Mouse (Mus musculus): ENCODE measurements around the gene Jak2. TPM values are rescaled to one million over a fixed set of nuclear protein-coding genes. Genes with fewer than 3 reads are reported as not detected.

The Jak2 gene
- total and polyA plus RNA-seq, 3 experiments, result 26.4 to 78.6 (median 30.2) TPM

DNA sequence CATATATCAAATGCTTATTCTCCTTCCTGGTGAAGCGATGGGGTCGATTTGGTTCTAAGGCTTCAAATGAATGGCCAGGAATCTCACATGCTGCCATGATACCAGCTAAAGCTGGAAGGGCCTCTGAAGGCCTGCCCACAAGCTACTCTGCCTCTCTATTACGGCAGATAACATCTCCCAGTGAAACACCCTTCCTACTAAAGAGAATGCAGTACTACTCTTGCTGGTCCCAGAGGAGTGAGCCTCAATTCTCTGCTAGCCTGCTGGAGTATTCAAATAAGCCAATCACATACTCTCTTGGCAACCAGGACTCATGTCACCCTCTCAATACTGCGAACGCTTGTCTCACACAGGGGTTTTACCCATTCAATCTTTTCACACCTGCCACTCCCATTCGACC is 90.7 kb downstream of the Jak2 start (continued):
- TF ChIP-seq UBTF (IDR thresholded peaks at IDR 0.05; ENCODE audit: borderline replicate concordance, insufficient read depth, low read depth, low read length) (no peak), ZKSCAN1 (IDR thresholded peaks at IDR 0.05; ENCODE audit: low read depth, low read length) (no peak), MAX (IDR thresholded peaks at IDR 0.05; ENCODE audit: low read length) (peak; percentile 43; the same call in 1 of the 2 replicates)

DNA sequence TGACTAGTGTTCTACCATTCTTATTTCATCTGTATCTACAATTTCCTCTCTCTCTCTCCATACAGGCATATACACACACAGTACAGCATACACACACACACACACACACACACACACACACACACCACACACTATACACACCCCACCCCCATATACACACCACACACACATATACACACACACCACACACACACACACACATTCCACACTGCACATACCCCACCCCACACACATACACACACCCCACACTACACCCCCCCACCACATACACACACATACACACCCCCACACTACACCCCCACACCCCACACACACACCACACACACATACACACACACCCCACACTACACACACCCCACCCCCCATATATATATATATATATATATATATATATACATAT is 93.2 kb downstream of the Jak2 start:
- Histone ChIP-seq H3K79me2 (ENCODE audit: control insufficient read depth, insufficient read depth, low read length, poor library complexity) (no peaks in the 10 kb centered on the region), H3K27ac (ENCODE audit: control insufficient read depth, low read depth, low read length) (no peak overlapping the region), H3K4me3 (ENCODE audit: control insufficient read depth in 1 of 2, insufficient read depth in 1 of 2, low read depth in 2 of 2, low read length in 2 of 2) (no peak overlapping the region), H3K4me1 (ENCODE audit: control insufficient read depth in 1 of 2, insufficient read depth in 2 of 2, low read length in 2 of 2) (peaks cover 0 to 6% of the 10 kb centered on the region in 2 experiments; a peak in 1 of 4 replicates), H3K27me3 (ENCODE audit: control insufficient read depth in 1 of 2, insufficient read depth in 2 of 2, low read length in 2 of 2) (peaks cover 1 to 4% of the 10 kb centered on the region in 2 experiments; a peak in 1 of 4 replicates), H3K36me3 (ENCODE audit: control insufficient read depth in 1 of 2, insufficient read depth in 2 of 2, low read length in 2 of 2) (no peaks in the 10 kb centered on the region), H3K9me3 (replicated peaks; ENCODE audit: insufficient read depth, low read length) (no peaks in the 10 kb centered on the region), H3K9ac (ENCODE audit: control insufficient read depth, low read depth, low read length, poor library complexity, severe bottlenecking) (no peak overlapping the region)
- no peak for DNase-seq (ENCODE audit: low read depth, low spot score)
- TF ChIP-seq MYC (IDR thresholded peaks at IDR 0.05; ENCODE audit: low read depth, low read length) (no peak), POLR2AphosphoS5 (IDR thresholded peaks at IDR 0.05; ENCODE audit: borderline replicate concordance, low read depth, low read length) (peak; percentile 90; the same call in 1 of the 2 replicates)

DNA sequence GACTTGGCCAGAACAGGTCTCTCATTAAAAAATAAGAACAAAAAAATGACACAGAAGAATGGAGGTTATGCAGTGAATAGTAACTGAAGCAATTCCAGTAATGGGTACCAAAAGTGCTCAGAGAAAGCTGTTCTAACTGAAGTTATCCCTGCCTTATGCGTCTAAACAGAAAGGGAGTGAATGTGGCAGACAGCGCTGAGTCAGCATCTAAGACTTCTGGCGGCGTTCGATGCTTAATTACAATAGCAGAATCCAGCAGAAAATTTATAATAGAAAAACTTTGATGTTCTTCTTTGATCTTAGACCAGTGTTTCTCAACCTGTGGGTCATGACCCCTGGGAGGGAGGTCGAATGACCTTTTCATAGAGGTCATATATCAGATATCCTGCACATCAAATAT is 94.0 kb downstream of the Jak2 start:
- Histone ChIP-seq H3K27ac (ENCODE audit: control insufficient read depth, low read depth, low read length) (no peak overlapping the region), H3K4me1 (ENCODE audit: control insufficient read depth in 1 of 2, insufficient read depth in 2 of 2, low read length in 2 of 2) (peaks cover 0 to 6% of the 10 kb centered on the region in 2 experiments; a peak in 1 of 4 replicates), H3K9ac (ENCODE audit: control insufficient read depth, low read depth, low read length, poor library complexity, severe bottlenecking) (no peak overlapping the region), H3K9me3 (replicated peaks; ENCODE audit: insufficient read depth, low read length) (no peaks in the 10 kb centered on the region), H3K36me3 (ENCODE audit: control insufficient read depth in 1 of 2, insufficient read depth in 2 of 2, low read length in 2 of 2) (peaks cover 0 to 3% of the 10 kb centered on the region in 2 experiments; a peak in 1 of 4 replicates), H3K27me3 (ENCODE audit: control insufficient read depth in 1 of 2, insufficient read depth in 2 of 2, low read length in 2 of 2) (no peaks in the 10 kb centered on the region), H3K79me2 (ENCODE audit: control insufficient read depth, insufficient read depth, low read length, poor library complexity) (no peaks in the 10 kb centered on the region), H3K4me3 (ENCODE audit: control insufficient read depth in 1 of 2, insufficient read depth in 1 of 2, low read depth in 2 of 2, low read length in 2 of 2) (no peak overlapping the region)
- TF ChIP-seq NRF1 (IDR thresholded peaks at IDR 0.05; ENCODE audit: insufficient read depth, low read depth, low read length, poor library complexity, severe bottlenecking), result no peak
- peak; percentile 92 for TF ChIP-seq MAFK (IDR thresholded peaks at IDR 0.05; ENCODE audit: borderline replicate concordance, low read depth, low read length)
- no peak for DNase-seq (ENCODE audit: low read depth, low spot score)

DNA sequence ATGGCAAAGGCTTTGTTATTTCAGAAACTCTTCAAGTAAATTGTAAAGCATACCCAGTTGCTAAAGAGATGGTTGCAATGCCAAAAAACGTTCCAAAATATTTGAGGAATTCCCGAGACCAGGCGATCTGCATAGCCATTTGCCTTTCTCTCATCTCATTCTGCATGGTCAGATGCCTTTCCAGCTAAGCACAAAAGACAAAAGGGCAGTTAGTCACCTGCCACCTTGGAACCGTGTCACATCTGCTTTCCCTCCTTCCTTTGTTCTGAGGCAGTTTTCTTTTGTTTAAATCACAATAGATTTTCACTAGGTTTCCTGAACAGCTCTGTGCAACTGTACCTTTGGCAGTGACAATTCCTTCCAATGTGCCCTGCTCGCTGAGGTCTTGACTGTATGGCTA is 99.4 kb downstream of the Jak2 start:
- no peak for DNase-seq (ENCODE audit: low read depth, low spot score)
- H3K4me1 ChIP-seq (ENCODE audit: control insufficient read depth in 1 of 2, insufficient read depth in 2 of 2, low read length in 2 of 2), result no peaks in the 10 kb centered on the region
- H3K27me3 ChIP-seq (ENCODE audit: control insufficient read depth in 1 of 2, insufficient read depth in 2 of 2, low read length in 2 of 2), result no peaks in the 10 kb centered on the region
- peaks cover 3 to 7% of the 10 kb centered on the region in 2 experiments; a peak in 3 of 4 replicates for H3K36me3 ChIP-seq (ENCODE audit: control insufficient read depth in 1 of 2, insufficient read depth in 2 of 2, low read length in 2 of 2)
- H3K9me3 ChIP-seq (replicated peaks; ENCODE audit: insufficient read depth, low read length), result no peaks in the 10 kb centered on the region
- no peak overlapping the region for H3K27ac ChIP-seq (ENCODE audit: control insufficient read depth, low read depth, low read length)
- TF ChIP-seq USF1 (IDR thresholded peaks at IDR 0.05; ENCODE audit: low read depth, low read length) (no peak), ZKSCAN1 (IDR thresholded peaks at IDR 0.05; ENCODE audit: low read depth, low read length) (no peak), SMC3 (IDR thresholded peaks at IDR 0.05; ENCODE audit: low read depth, low read length) (no peak), NRF1 (IDR thresholded peaks at IDR 0.05; ENCODE audit: insufficient read depth, low read depth, low read length, poor library complexity, severe bottlenecking) (no peak)
- no peak overlapping the region for H3K9ac ChIP-seq (ENCODE audit: control insufficient read depth, low read depth, low read length, poor library complexity, severe bottlenecking)
- H3K4me3 ChIP-seq (ENCODE audit: control insufficient read depth in 1 of 2, insufficient read depth in 1 of 2, low read depth in 2 of 2, low read length in 2 of 2), result no peak overlapping the region
- H3K79me2 ChIP-seq (ENCODE audit: control insufficient read depth, insufficient read depth, low read length, poor library complexity), result no peaks in the 10 kb centered on the region

All from MEL (cell line).